Mouse (Mus musculus): ENCODE data around the gene Iqsec2.

- TF ChIP-seq CTCF (conservative IDR thresholded peaks at IDR 0.05; ENCODE audit: low read length) (no peak), POU5F1 (IDR thresholded peaks at IDR 0.05; ENCODE audit: borderline replicate concordance, low read length) (no peak), NANOG (IDR thresholded peaks at IDR 0.05; ENCODE audit: borderline replicate concordance, low read length) (no peak)
These were observed 14.2 kb downstream of the Iqsec2 start for GRCm38 (mm10) chrX:152158294-152158693.
